Mouse (Mus musculus): ENCODE measurements around the gene Rnf40. TPM values are rescaled to one million over a fixed set of nuclear protein-coding genes. Genes with fewer than 3 reads are reported as not detected.

Rnf40 gene
- total RNA-seq, 1 experiment = 71.0 TPM

DNA sequence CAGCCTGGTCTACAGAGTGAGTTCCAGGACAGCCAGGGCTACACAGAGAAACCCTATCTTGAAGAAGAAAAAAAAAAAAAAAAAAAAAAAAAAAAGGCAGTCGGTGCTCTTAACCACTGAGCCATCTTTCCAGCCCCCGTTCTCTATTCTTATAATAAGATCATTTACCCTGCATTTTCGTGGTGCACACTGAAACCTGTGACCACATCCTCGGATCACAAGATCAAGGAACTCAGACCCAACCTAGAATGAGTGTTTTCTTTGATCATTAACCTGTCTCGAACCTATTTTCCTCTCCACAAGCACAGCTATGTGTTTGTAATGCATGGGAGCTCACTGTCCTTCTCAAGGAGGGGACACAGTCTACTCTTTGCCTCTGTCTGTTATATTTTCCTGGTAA is 40.1 kb downstream of the Rnf40 start:
- no peak for DNase-seq (ENCODE audit: low read depth, low spot score)
- in situ Hi-C loops (cut with MboI; ENCODE audit: low sequenced_read_pairs in 2 of 2, unreplicated experiment in 2 of 2) = no loop called here
- H3K4me3 ChIP-seq (ENCODE audit: insufficient read depth in 1 of 2, low read depth in 1 of 2, low read length in 2 of 2, poor library complexity in 1 of 2, severe bottlenecking in 1 of 2) = no peak overlapping the region
- H3K27ac ChIP-seq (ENCODE audit: insufficient read depth, low read depth, low read length, poor library complexity, severe bottlenecking) = no peak overlapping the region
- peaks cover 1% of the 10 kb centered on the region; the same call in 1 of the 2 replicates for H3K36me3 ChIP-seq (ENCODE audit: control insufficient read depth, insufficient read depth, low read length, poor library complexity, severe bottlenecking)
- peaks cover 7% of the 10 kb centered on the region; the same call in 1 of the 2 replicates for H3K9me3 ChIP-seq (ENCODE audit: control insufficient read depth, insufficient read depth, low read depth, low read length)
- TF ChIP-seq ZNF384 (IDR thresholded peaks at IDR 0.05; ENCODE audit: low read depth, low read length) (no peak), CHD2 (IDR thresholded peaks at IDR 0.05; ENCODE audit: low read depth, low read length) (no peak), MAFK (IDR thresholded peaks at IDR 0.05; ENCODE audit: insufficient read depth, low read depth, low read length) (no peak), ZC3H11A (IDR thresholded peaks at IDR 0.05; ENCODE audit: borderline replicate concordance, low read depth, low read length) (no peak), HCFC1 (IDR thresholded peaks at IDR 0.05; ENCODE audit: borderline replicate concordance, insufficient read depth, low read length) (no peak)
- no peaks in the 10 kb centered on the region for H3K4me1 ChIP-seq (ENCODE audit: control insufficient read depth in 2 of 2, insufficient read depth in 2 of 2, low read length in 2 of 2, poor library complexity in 1 of 2)
- no peak overlapping the region for H3K9ac ChIP-seq (ENCODE audit: insufficient read depth, low read depth, low read length, poor library complexity, severe bottlenecking)

DNA sequence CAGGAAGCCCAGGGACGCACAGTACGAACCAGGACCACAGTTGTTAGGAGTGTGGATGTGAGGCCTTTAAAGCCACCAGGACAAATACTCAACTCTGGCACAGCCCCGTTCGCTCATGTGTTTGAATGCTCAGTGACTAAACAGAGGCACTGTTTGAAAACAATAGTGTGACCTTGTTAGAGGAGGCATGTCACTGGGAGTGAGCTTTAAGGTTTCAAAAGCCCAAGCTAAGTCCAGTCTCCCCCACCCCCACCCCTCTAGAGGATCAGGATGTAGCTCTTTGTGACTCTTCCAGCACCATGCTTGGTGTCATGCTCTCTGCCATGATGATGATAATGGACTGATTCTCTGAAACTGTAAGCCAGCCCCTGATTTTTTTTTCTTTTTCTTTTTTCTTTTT is 42.8 kb downstream of the Rnf40 start:
- H3K27ac ChIP-seq (ENCODE audit: insufficient read depth, low read depth, low read length, poor library complexity, severe bottlenecking) = no peak overlapping the region
- no peaks in the 10 kb centered on the region for H3K4me1 ChIP-seq (ENCODE audit: control insufficient read depth in 2 of 2, insufficient read depth in 2 of 2, low read length in 2 of 2, poor library complexity in 1 of 2)
- no peak for DNase-seq (ENCODE audit: low read depth, low spot score)
- TF ChIP-seq HCFC1 (IDR thresholded peaks at IDR 0.05; ENCODE audit: borderline replicate concordance, insufficient read depth, low read length) = no peak
- no peak for TF ChIP-seq CHD2 (IDR thresholded peaks at IDR 0.05; ENCODE audit: low read depth, low read length)
- no peak for TF ChIP-seq ZNF384 (IDR thresholded peaks at IDR 0.05; ENCODE audit: low read depth, low read length)
- no peak for TF ChIP-seq MAFK (IDR thresholded peaks at IDR 0.05; ENCODE audit: insufficient read depth, low read depth, low read length)
- no peak for TF ChIP-seq ZC3H11A (IDR thresholded peaks at IDR 0.05; ENCODE audit: borderline replicate concordance, low read depth, low read length)
- H3K4me3 ChIP-seq (ENCODE audit: insufficient read depth in 1 of 2, low read depth in 1 of 2, low read length in 2 of 2, poor library complexity in 1 of 2, severe bottlenecking in 1 of 2) = no peak overlapping the region
- peaks cover 6% of the 10 kb centered on the region; the same call in 1 of the 2 replicates for H3K9me3 ChIP-seq (ENCODE audit: control insufficient read depth, insufficient read depth, low read depth, low read length)
- no peaks in the 10 kb centered on the region for H3K36me3 ChIP-seq (ENCODE audit: control insufficient read depth, insufficient read depth, low read length, poor library complexity, severe bottlenecking)
- H3K9ac ChIP-seq (ENCODE audit: insufficient read depth, low read depth, low read length, poor library complexity, severe bottlenecking) = no peak overlapping the region
- in situ Hi-C loops (cut with MboI; ENCODE audit: low sequenced_read_pairs in 2 of 2, unreplicated experiment in 2 of 2) = no loop called here

DNA sequence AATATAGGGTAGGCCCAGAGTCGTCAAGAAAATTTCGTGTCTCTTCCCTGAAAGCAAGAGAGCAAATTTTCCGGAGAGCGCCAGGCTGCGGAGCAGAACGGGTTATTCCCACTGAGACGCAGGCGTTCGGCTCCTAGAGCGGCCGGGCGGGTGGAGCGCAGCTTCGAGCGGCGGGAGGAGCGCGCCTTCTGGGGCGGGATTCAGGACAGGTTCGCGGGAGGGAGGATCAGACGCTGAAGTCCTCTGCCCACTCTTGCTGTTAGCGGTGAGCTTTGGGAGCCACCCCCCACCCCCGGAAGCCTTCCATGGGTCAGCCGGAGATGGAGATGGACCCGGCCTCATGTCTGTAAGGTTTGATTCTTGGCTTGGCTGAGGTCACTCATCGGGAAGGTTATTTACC is 48.4 kb downstream of the Rnf40 start:
- Histone ChIP-seq H3K4me1 (ENCODE audit: control insufficient read depth in 2 of 2, insufficient read depth in 2 of 2, low read length in 2 of 2, poor library complexity in 1 of 2) (peaks cover 0 to 3% of the 10 kb centered on the region in 2 experiments; a peak in 1 of 4 replicates), H3K4me3 (ENCODE audit: insufficient read depth in 1 of 2, low read depth in 1 of 2, low read length in 2 of 2, poor library complexity in 1 of 2, severe bottlenecking in 1 of 2) (peak overlapping the region; percentile 65 to 68), H3K27ac (ENCODE audit: insufficient read depth, low read depth, low read length, poor library complexity, severe bottlenecking) (no peak overlapping the region), H3K9ac (ENCODE audit: insufficient read depth, low read depth, low read length, poor library complexity, severe bottlenecking) (peak overlapping the region; percentile 67), H3K36me3 (ENCODE audit: control insufficient read depth, insufficient read depth, low read length, poor library complexity, severe bottlenecking) (no peaks in the 10 kb centered on the region), H3K9me3 (ENCODE audit: control insufficient read depth, insufficient read depth, low read depth, low read length) (no peaks in the 10 kb centered on the region)
- in situ Hi-C loops (cut with MboI; ENCODE audit: low sequenced_read_pairs in 2 of 2, unreplicated experiment in 2 of 2) = no loop called here
- TF ChIP-seq CHD2 (IDR thresholded peaks at IDR 0.05; ENCODE audit: low read depth, low read length) (no peak), HCFC1 (IDR thresholded peaks at IDR 0.05; ENCODE audit: borderline replicate concordance, insufficient read depth, low read length) (peak; percentile 58; the same call in 1 of the 2 replicates), ZNF384 (IDR thresholded peaks at IDR 0.05; ENCODE audit: low read depth, low read length) (no peak), MAFK (IDR thresholded peaks at IDR 0.05; ENCODE audit: insufficient read depth, low read depth, low read length) (no peak), ZC3H11A (IDR thresholded peaks at IDR 0.05; ENCODE audit: borderline replicate concordance, low read depth, low read length) (0 out of 2 replicates have a peak, but pooled peaks have one; percentile 0)
- no peak for DNase-seq (ENCODE audit: low read depth, low spot score)

DNA sequence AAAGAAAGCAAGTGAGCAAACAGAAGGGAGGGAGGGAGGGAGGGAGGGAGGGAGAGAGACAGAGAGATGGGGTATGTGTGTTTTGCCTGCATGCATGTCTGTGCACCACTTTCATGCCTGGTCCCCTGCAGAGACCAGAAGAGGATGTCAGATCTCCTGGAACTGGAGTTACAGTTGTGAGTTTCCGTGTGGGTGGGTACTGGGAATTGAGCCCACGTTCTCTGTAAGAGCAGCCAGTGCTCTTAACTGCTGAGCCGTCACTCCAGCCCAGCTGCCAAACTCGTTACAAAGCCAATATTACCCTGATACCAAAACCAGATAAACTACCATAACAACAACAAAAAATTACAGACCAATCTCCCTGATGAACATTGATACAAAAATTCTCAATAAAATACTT is 52.7 kb downstream of the Rnf40 start:
- Histone ChIP-seq H3K36me3 (ENCODE audit: control insufficient read depth, insufficient read depth, low read length, poor library complexity, severe bottlenecking) (no peaks in the 10 kb centered on the region), H3K4me3 (ENCODE audit: insufficient read depth in 1 of 2, low read depth in 1 of 2, low read length in 2 of 2, poor library complexity in 1 of 2, severe bottlenecking in 1 of 2) (no peak overlapping the region), H3K4me1 (ENCODE audit: control insufficient read depth in 2 of 2, insufficient read depth in 2 of 2, low read length in 2 of 2, poor library complexity in 1 of 2) (peaks cover 0 to 8% of the 10 kb centered on the region in 2 experiments; a peak in 1 of 4 replicates), H3K27ac (ENCODE audit: insufficient read depth, low read depth, low read length, poor library complexity, severe bottlenecking) (no peak overlapping the region), H3K9me3 (ENCODE audit: control insufficient read depth, insufficient read depth, low read depth, low read length) (no peaks in the 10 kb centered on the region), H3K9ac (ENCODE audit: insufficient read depth, low read depth, low read length, poor library complexity, severe bottlenecking) (no peak overlapping the region)
- in situ Hi-C loops (cut with MboI; ENCODE audit: low sequenced_read_pairs in 2 of 2, unreplicated experiment in 2 of 2) = no loop called here
- DNase-seq (ENCODE audit: low read depth, low spot score) = no peak
- TF ChIP-seq HCFC1 (IDR thresholded peaks at IDR 0.05; ENCODE audit: borderline replicate concordance, insufficient read depth, low read length) (no peak), ZNF384 (IDR thresholded peaks at IDR 0.05; ENCODE audit: low read depth, low read length) (no peak), CHD2 (IDR thresholded peaks at IDR 0.05; ENCODE audit: low read depth, low read length) (no peak), MAFK (IDR thresholded peaks at IDR 0.05; ENCODE audit: insufficient read depth, low read depth, low read length) (no peak), ZC3H11A (IDR thresholded peaks at IDR 0.05; ENCODE audit: borderline replicate concordance, low read depth, low read length) (no peak)

All from ES-E14 (cell line).